Mouse (Mus musculus) gastrocnemius, postnatal 4 days (tissue): ENCODE results near the gene Fxn. TPM values are rescaled to one million over a fixed set of nuclear protein-coding genes. Genes with fewer than 3 reads are reported as not detected.

Source experiments
- total RNA-seq, 2 experiments: library from RNA; stranded (reverse); gene quantifications; 2 replicates each; pipeline ENCODE4 v1.2.3; 2021

Gene Fxn
- total RNA-seq, 2 experiments from 2014 or later: 21.9 to 22.2 TPM

Other genes with a start within 250 kb of the Fxn start
- gene Fam189a2, start 249.6 kb downstream of the Fxn start, total RNA-seq: 10 to 100 TPM; 47.0 to 50.3 TPM
- 10 to 100 TPM; 15.8 to 19.5 TPM for gene Tjp2, start 55.6 kb downstream of the Fxn start, total RNA-seq
- gene Fam122a, start 196.8 kb upstream of the Fxn start, total RNA-seq: 10 to 100 TPM; 28.9 to 34.9 TPM